Mouse (Mus musculus) spleen, adult 2 months (tissue): ENCODE measurements at regions not wholly inside any gene's neighbourhood (a gene's known extent, or its start where the extent isn't known, plus 50 kb on each side); places are given as distances from the start of the nearest gene placed in this dataset.
"Not testable (repeated sequence)": the region's sequence is repeated elsewhere in the genome, so short reads cannot be mapped to it uniquely, and the experiment has no call there.

Source experiments
- DNase-seq, 2 experiments: peaks; one replicate each; pipeline versions ENCODE4 v3.0.0 to v3.0.0-alpha.2; 2012 to 2021; ENCODE audit warnings: low spot score in 2 of 2, low read depth in 1 of 2
- H3K27ac ChIP-seq: fragments of 200-500 bp; 2 replicates; pipeline ENCODE4 v1.5.1; 2012; ENCODE audit warnings: low read length, inconsistent platforms; ENCODE audit not compliant: insufficient read depth
- H3K27me3 ChIP-seq: fragments of 200-500 bp; 2 replicates; pipeline ENCODE4 v1.6.1; 2012; ENCODE audit warnings: mild to moderate bottlenecking, moderate library complexity, low read length, inconsistent platforms; ENCODE audit not compliant: control insufficient read depth, insufficient read depth
- H3K36me3 ChIP-seq: fragments of 200-500 bp; 2 replicates; pipeline ENCODE4 v1.6.1; 2012; ENCODE audit warnings: mild to moderate bottlenecking, low read length, inconsistent platforms; ENCODE audit not compliant: control insufficient read depth, insufficient read depth
- H3K4me1 ChIP-seq: fragments of 200-500 bp; 2 replicates; pipeline ENCODE4 v1.6.1; 2011; ENCODE audit warnings: inconsistent platforms; ENCODE audit not compliant: control insufficient read depth, insufficient read depth, insufficient read length
- H3K4me3 ChIP-seq: fragments of 200-500 bp; 2 replicates; pipeline ENCODE4 v1.5.1; 2011; ENCODE audit warnings: mild to moderate bottlenecking, inconsistent platforms; ENCODE audit not compliant: insufficient read depth, insufficient read length; ENCODE audit errors: extremely low read depth
- CTCF ChIP-seq: fragments of 200-500 bp; IDR thresholded peaks from 2 replicates; pipeline ENCODE4 v1.5.1; 2011; ENCODE audit warnings: mild to moderate bottlenecking, inconsistent platforms; ENCODE audit not compliant: insufficient read depth, insufficient read length, insufficient replicate concordance; ENCODE audit errors: extremely low read depth
- POLR2A ChIP-seq: fragments of 200-500 bp; IDR thresholded peaks from 2 replicates; pipeline ENCODE4 v1.6.1; 2011; ENCODE audit warnings: low read depth, low read length, inconsistent platforms
- WGBS: fragments of 180-500 bp; shearing (Covaris S2); methylation state at CpG from one replicate; pipeline ENCODE4 v1.1.7; 2018; 5-methylcytosine and 5-hydroxymethylcytosine counted together

- H3K4me3 ChIP-seq, result no peak overlapping the region
- no peaks in the 10 kb centered on the region for H3K27me3 ChIP-seq
- H3K27ac ChIP-seq, result no peak overlapping the region
- DNase-seq, result no peak
- H3K36me3 ChIP-seq, result no peaks in the 10 kb centered on the region
- TF ChIP-seq CTCF (no peak), POLR2A (no peak)
- no peaks in the 10 kb centered on the region for H3K4me1 ChIP-seq
- WGBS, result 58% methylated on average over 5 of the region's 5 CpGs
Observed at GRCm38 (mm10) chr2:179148194-179148593, 294.0 kb upstream of the Cdh4 start.

DNA sequence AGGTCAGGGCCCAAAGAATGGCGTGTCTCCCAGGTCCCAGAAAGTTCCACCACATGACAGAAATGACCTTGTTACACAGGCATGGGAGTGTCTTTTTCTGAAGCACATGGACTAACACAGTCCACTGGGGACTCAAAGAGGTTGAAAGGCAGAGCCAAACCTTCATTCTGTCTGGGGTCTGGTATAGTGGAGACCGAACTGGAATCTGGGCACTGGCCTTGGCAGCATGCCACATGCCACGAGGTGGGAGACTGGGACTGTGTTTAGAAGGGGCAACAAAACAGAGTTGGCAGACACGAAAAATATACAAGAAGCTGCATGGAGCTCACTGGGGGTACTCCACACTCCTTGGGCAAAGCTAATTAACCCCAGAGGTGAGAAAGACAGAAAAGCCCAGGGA lies 293.6 kb upstream of the Cdh4 start:
- H3K4me1 ChIP-seq, result no peaks in the 10 kb centered on the region
- no peak for DNase-seq
- H3K27me3 ChIP-seq, result no peaks in the 10 kb centered on the region
- WGBS, result 70% methylated on average over 4 of the region's 4 CpGs
- no peak overlapping the region for H3K27ac ChIP-seq
- no peak overlapping the region for H3K4me3 ChIP-seq
- no peak for TF ChIP-seq POLR2A
- no peak for TF ChIP-seq CTCF
- H3K36me3 ChIP-seq, result no peaks in the 10 kb centered on the region

- no peaks in the 10 kb centered on the region for H3K27me3 ChIP-seq
- no peak overlapping the region for H3K4me3 ChIP-seq
- no peaks in the 10 kb centered on the region for H3K36me3 ChIP-seq
- DNase-seq, result no peak
- TF ChIP-seq CTCF, result no peak
- no peak overlapping the region for H3K27ac ChIP-seq
- 87% methylated on average over 9 of the region's 9 CpGs for WGBS
- H3K4me1 ChIP-seq, result no peaks in the 10 kb centered on the region
Observed at GRCm38 (mm10) chr2:179158881-179159280, 283.4 kb upstream of the Cdh4 start.

DNA sequence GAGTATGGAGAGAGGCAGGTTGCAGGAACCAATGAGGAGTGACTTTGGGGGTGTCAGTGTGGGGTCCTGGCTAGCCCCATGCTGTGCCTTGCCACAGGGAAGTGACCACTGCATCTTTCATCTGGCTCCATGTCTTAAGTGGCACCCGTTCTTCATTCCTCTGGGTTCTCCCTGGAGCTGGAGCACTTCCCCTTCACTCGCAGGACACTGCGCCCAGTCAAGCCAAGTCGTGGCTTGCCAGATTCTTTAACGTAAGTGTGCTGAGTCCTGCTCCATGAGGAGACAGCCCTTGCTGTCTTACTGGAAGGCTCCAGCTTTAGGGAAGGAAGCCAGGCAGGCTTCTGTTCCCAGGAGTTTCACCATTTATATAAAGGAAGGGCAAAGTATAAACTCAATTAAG lies 279.1 kb upstream of the Cdh4 start:
- peak in 1 of 2 experiments; percentile 1 for DNase-seq
- H3K27ac ChIP-seq, result no peak overlapping the region
- H3K27me3 ChIP-seq, result no peaks in the 10 kb centered on the region
- TF ChIP-seq CTCF (no peak), POLR2A (no peak)
- WGBS, result 75% methylated on average over 5 of the region's 5 CpGs
- H3K4me1 ChIP-seq, result no peaks in the 10 kb centered on the region
- no peaks in the 10 kb centered on the region for H3K36me3 ChIP-seq
- H3K4me3 ChIP-seq, result no peak overlapping the region

- no peaks in the 10 kb centered on the region for H3K36me3 ChIP-seq
- no peak for DNase-seq
- H3K4me1 ChIP-seq, result no peaks in the 10 kb centered on the region
- WGBS, result 61% methylated on average over 6 of the region's 6 CpGs
- H3K27me3 ChIP-seq, result no peaks in the 10 kb centered on the region
- TF ChIP-seq POLR2A (no peak), CTCF (no peak)
- H3K4me3 ChIP-seq, result no peak overlapping the region
- no peak overlapping the region for H3K27ac ChIP-seq
Observed at GRCm38 (mm10) chr2:179170157-179170556, 272.1 kb upstream of the Cdh4 start.

GRCm38 (mm10) chr2:179170608-179171007 lies 271.6 kb upstream of the Cdh4 start:
- 41% methylated on average over 3 of the region's 3 CpGs for WGBS
- Histone ChIP-seq H3K4me1 (no peaks in the 10 kb centered on the region), H3K27ac (no peak overlapping the region), H3K4me3 (no peak overlapping the region), H3K36me3 (no peaks in the 10 kb centered on the region), H3K27me3 (no peaks in the 10 kb centered on the region)
- DNase-seq, result no peak
- TF ChIP-seq POLR2A, result no peak
- no peak for TF ChIP-seq CTCF

- not testable (repeated sequence) for H3K27ac ChIP-seq, H3K4me1 ChIP-seq, DNase-seq, H3K36me3 ChIP-seq, H3K4me3 ChIP-seq, H3K27me3 ChIP-seq
- 10% methylated on average over 33 of the region's 35 CpGs for WGBS
Observed at GRCm38 (mm10) chr2:179176835-179177530, 265.2 kb upstream of the Cdh4 start.
